Mouse (Mus musculus): ENCODE results near the gene Cldn19.

- TF ChIP-seq CTCF (IDR thresholded peaks at IDR 0.05; ENCODE audit: borderline replicate concordance, insufficient read depth, low read depth, low read length) (no peak), POLR2A (IDR thresholded peaks at IDR 0.05; ENCODE audit: borderline replicate concordance, insufficient read depth, low read length) (no peak)
These were observed 4.4 kb downstream of the Cldn19 start for GRCm38 (mm10) chr4:119259344-119260254.

Data from cerebellum, adult 2 months (tissue).